Mouse (Mus musculus): ENCODE measurements around the gene Zbed4. TPM values are rescaled to one million over a fixed set of nuclear protein-coding genes. Genes with fewer than 3 reads are reported as not detected.
"Not testable (repeated sequence)": the region's sequence is repeated elsewhere in the genome, so short reads cannot be mapped to it uniquely, and the experiment has no call there.

The Zbed4 gene
- polyA plus RNA-seq (2014; fragmentation: Nextera tagmentation; extraction: Ambion mirVana), result 26.4 and 31.9 TPM in 2 replicates

- no peaks in the 10 kb centered on the region for H3K9me3 ChIP-seq (ENCODE audit: control insufficient read depth, low read length)
These were observed at the start of gene Zbed4 for GRCm38 (mm10) chr15:88751564-88752402. Zbed4 (plus strand) TSS chr15:88751660.

DNA sequence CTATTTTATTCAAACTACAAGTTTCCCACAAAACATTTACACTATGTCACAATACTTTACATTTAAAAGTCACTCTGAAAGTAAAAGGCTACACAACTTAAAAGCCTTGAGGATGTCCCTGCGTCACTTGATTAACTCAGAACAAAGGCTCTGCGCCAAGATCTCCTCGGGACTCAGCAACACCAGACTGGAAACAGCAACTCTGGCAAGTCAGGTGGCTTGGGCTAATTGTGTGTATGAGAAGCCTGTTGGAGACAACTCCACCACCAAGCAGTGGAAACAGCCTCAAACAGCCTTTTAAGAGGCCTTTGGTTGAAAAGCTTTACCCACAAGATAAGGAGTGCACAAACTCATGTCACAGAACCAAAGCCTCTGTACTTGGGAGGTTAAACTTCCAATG is 49.0 kb upstream of the Zbed4 start:
- ATAC-seq (replicated peaks; ENCODE audit: low FRiP score) (no peak), DNase-seq (ENCODE audit: low spot score) (no peak)
- H3K4me1 ChIP-seq (replicated peaks; ENCODE audit: control insufficient read depth, insufficient read depth, low read length), result no peaks in the 10 kb centered on the region
- H3K9ac ChIP-seq (ENCODE audit: low read depth, low read length), result no peak overlapping the region
- H3K36me3 ChIP-seq (ENCODE audit: control insufficient read depth, insufficient read depth, low read length), result peaks cover 45% of the 10 kb centered on the region
- no peak overlapping the region for H3K4me2 ChIP-seq
- H3K27ac ChIP-seq (ENCODE audit: low read depth, low read length), result no peak overlapping the region
- H3K4me3 ChIP-seq (ENCODE audit: low read depth, low read length), result no peak overlapping the region
- no peaks in the 10 kb centered on the region for H3K27me3 ChIP-seq (replicated peaks; ENCODE audit: control insufficient read depth, insufficient read depth, low read length)
- H3K9me3 ChIP-seq (ENCODE audit: control insufficient read depth, low read length), result no peaks in the 10 kb centered on the region
- WGBS, result 94% methylated on average over 3 of the region's 3 CpGs

More at GRCm38 (mm10) chr15:88751564-88752402, at the start of gene Zbed4:
- Histone ChIP-seq H3K4me3 (ENCODE audit: low read depth, low read length) (peak within 1 kb of the TSS; percentile 94), H3K9ac (ENCODE audit: low read depth, low read length) (peak within 1 kb of the TSS; percentile 96), H3K4me2 (peak within 1 kb of the TSS; percentile 91), H3K27me3 (replicated peaks; ENCODE audit: control insufficient read depth, insufficient read depth, low read length) (no peaks in the 10 kb centered on the region), H3K4me1 (replicated peaks; ENCODE audit: control insufficient read depth, insufficient read depth, low read length) (peaks cover 20% of the 10 kb centered on the region), H3K27ac (ENCODE audit: low read depth, low read length) (peak within 1 kb of the TSS; percentile 98), H3K36me3 (ENCODE audit: control insufficient read depth, insufficient read depth, low read length) (peaks cover 7% of the 10 kb centered on the region)
- ATAC-seq (replicated peaks; ENCODE audit: low FRiP score) (peak; percentile 18), DNase-seq (ENCODE audit: low spot score) (peak; percentile 75)
- WGBS, result under 1% methylated on average over 93 of the region's 119 CpGs

GRCm38 (mm10) chr15:88704284-88704683 is 47.2 kb upstream of the Zbed4 start:
- Histone ChIP-seq H3K9ac (ENCODE audit: low read depth, low read length) (no peak overlapping the region), H3K9me3 (ENCODE audit: control insufficient read depth, low read length) (no peaks in the 10 kb centered on the region), H3K4me3 (ENCODE audit: low read depth, low read length) (no peak overlapping the region), H3K27me3 (replicated peaks; ENCODE audit: control insufficient read depth, insufficient read depth, low read length) (no peaks in the 10 kb centered on the region), H3K4me1 (replicated peaks; ENCODE audit: control insufficient read depth, insufficient read depth, low read length) (no peaks in the 10 kb centered on the region), H3K4me2 (no peak overlapping the region), H3K36me3 (ENCODE audit: control insufficient read depth, insufficient read depth, low read length) (peaks cover 51% of the 10 kb centered on the region), H3K27ac (ENCODE audit: low read depth, low read length) (no peak overlapping the region)
- 63% methylated on average over 1 of the region's 1 CpGs for WGBS
- no peak for ATAC-seq (replicated peaks; ENCODE audit: low FRiP score)
- DNase-seq (ENCODE audit: low spot score), result no peak

- Histone ChIP-seq H3K9me3 (ENCODE audit: control insufficient read depth, low read length) (no peaks in the 10 kb centered on the region), H3K36me3 (ENCODE audit: control insufficient read depth, insufficient read depth, low read length) (peaks cover 56% of the 10 kb centered on the region), H3K9ac (ENCODE audit: low read depth, low read length) (no peak overlapping the region), H3K4me1 (replicated peaks; ENCODE audit: control insufficient read depth, insufficient read depth, low read length) (no peaks in the 10 kb centered on the region), H3K27me3 (replicated peaks; ENCODE audit: control insufficient read depth, insufficient read depth, low read length) (no peaks in the 10 kb centered on the region), H3K27ac (ENCODE audit: low read depth, low read length) (no peak overlapping the region), H3K4me3 (ENCODE audit: low read depth, low read length) (no peak overlapping the region), H3K4me2 (no peak overlapping the region)
- ATAC-seq (replicated peaks; ENCODE audit: low FRiP score) (no peak), DNase-seq (ENCODE audit: low spot score) (no peak)
- 89% methylated on average over 6 of the region's 6 CpGs for WGBS
These were observed 45.1 kb upstream of the Zbed4 start for GRCm38 (mm10) chr15:88706320-88706719.

GRCm38 (mm10) chr15:88706987-88707386 is 44.5 kb upstream of the Zbed4 start:
- peaks cover 61% of the 10 kb centered on the region for H3K36me3 ChIP-seq (ENCODE audit: control insufficient read depth, insufficient read depth, low read length)
- 83% methylated on average over 13 of the region's 13 CpGs for WGBS
- not testable (repeated sequence) for H3K27ac ChIP-seq (ENCODE audit: low read depth, low read length); H3K4me3 ChIP-seq (ENCODE audit: low read depth, low read length); H3K27me3 ChIP-seq (replicated peaks; ENCODE audit: control insufficient read depth, insufficient read depth, low read length); DNase-seq (ENCODE audit: low spot score); H3K9me3 ChIP-seq (ENCODE audit: control insufficient read depth, low read length); H3K4me2 ChIP-seq; H3K9ac ChIP-seq (ENCODE audit: low read depth, low read length); ATAC-seq (replicated peaks; ENCODE audit: low FRiP score); H3K4me1 ChIP-seq (replicated peaks; ENCODE audit: control insufficient read depth, insufficient read depth, low read length)

- Histone ChIP-seq H3K4me3 (ENCODE audit: low read depth, low read length) (no peak overlapping the region), H3K4me2 (no peak overlapping the region), H3K27ac (ENCODE audit: low read depth, low read length) (no peak overlapping the region), H3K4me1 (replicated peaks; ENCODE audit: control insufficient read depth, insufficient read depth, low read length) (no peaks in the 10 kb centered on the region), H3K9ac (ENCODE audit: low read depth, low read length) (no peak overlapping the region), H3K27me3 (replicated peaks; ENCODE audit: control insufficient read depth, insufficient read depth, low read length) (no peaks in the 10 kb centered on the region), H3K36me3 (ENCODE audit: control insufficient read depth, insufficient read depth, low read length) (peaks cover 70% of the 10 kb centered on the region), H3K9me3 (ENCODE audit: control insufficient read depth, low read length) (no peaks in the 10 kb centered on the region)
- no peak for ATAC-seq (replicated peaks; ENCODE audit: low FRiP score)
- DNase-seq (ENCODE audit: low spot score), result no peak
- WGBS, result 88% methylated on average over 5 of the region's 5 CpGs
These were observed 43.3 kb upstream of the Zbed4 start for GRCm38 (mm10) chr15:88708204-88708603.

GRCm38 (mm10) chr15:88708657-88709511 is 42.6 kb upstream of the Zbed4 start:
- H3K9me3 ChIP-seq (ENCODE audit: control insufficient read depth, low read length), result no peaks in the 10 kb centered on the region
- 92% methylated on average over 13 of the region's 13 CpGs for WGBS

GRCm38 (mm10) chr15:88709878-88710277 is 41.6 kb upstream of the Zbed4 start:
- Histone ChIP-seq H3K4me2 (no peak overlapping the region), H3K9me3 (ENCODE audit: control insufficient read depth, low read length) (no peaks in the 10 kb centered on the region), H3K9ac (ENCODE audit: low read depth, low read length) (no peak overlapping the region), H3K27me3 (replicated peaks; ENCODE audit: control insufficient read depth, insufficient read depth, low read length) (no peaks in the 10 kb centered on the region), H3K27ac (ENCODE audit: low read depth, low read length) (no peak overlapping the region), H3K4me1 (replicated peaks; ENCODE audit: control insufficient read depth, insufficient read depth, low read length) (no peaks in the 10 kb centered on the region), H3K4me3 (ENCODE audit: low read depth, low read length) (no peak overlapping the region), H3K36me3 (ENCODE audit: control insufficient read depth, insufficient read depth, low read length) (peaks cover 64% of the 10 kb centered on the region)
- ATAC-seq (replicated peaks; ENCODE audit: low FRiP score) (no peak), DNase-seq (ENCODE audit: low spot score) (no peak)
- 86% methylated on average over 5 of the region's 5 CpGs for WGBS

More at GRCm38 (mm10) chr15:88708657-88709511, 42.6 kb upstream of the Zbed4 start:
- Histone ChIP-seq H3K27me3 (replicated peaks; ENCODE audit: control insufficient read depth, insufficient read depth, low read length) (no peaks in the 10 kb centered on the region), H3K4me3 (ENCODE audit: low read depth, low read length) (no peak overlapping the region), H3K36me3 (ENCODE audit: control insufficient read depth, insufficient read depth, low read length) (peaks cover 72% of the 10 kb centered on the region), H3K4me2 (no peak overlapping the region), H3K27ac (ENCODE audit: low read depth, low read length) (no peak overlapping the region), H3K4me1 (replicated peaks; ENCODE audit: control insufficient read depth, insufficient read depth, low read length) (no peaks in the 10 kb centered on the region), H3K9ac (ENCODE audit: low read depth, low read length) (no peak overlapping the region)
- DNase-seq (ENCODE audit: low spot score) (no peak), ATAC-seq (replicated peaks; ENCODE audit: low FRiP score) (no peak)

Measured in liver, embryonic 11.5 days (tissue).